Mouse (Mus musculus): Measurements from ENCODE around the gene Rcsd1.

Rcsd1 gene

DNA sequence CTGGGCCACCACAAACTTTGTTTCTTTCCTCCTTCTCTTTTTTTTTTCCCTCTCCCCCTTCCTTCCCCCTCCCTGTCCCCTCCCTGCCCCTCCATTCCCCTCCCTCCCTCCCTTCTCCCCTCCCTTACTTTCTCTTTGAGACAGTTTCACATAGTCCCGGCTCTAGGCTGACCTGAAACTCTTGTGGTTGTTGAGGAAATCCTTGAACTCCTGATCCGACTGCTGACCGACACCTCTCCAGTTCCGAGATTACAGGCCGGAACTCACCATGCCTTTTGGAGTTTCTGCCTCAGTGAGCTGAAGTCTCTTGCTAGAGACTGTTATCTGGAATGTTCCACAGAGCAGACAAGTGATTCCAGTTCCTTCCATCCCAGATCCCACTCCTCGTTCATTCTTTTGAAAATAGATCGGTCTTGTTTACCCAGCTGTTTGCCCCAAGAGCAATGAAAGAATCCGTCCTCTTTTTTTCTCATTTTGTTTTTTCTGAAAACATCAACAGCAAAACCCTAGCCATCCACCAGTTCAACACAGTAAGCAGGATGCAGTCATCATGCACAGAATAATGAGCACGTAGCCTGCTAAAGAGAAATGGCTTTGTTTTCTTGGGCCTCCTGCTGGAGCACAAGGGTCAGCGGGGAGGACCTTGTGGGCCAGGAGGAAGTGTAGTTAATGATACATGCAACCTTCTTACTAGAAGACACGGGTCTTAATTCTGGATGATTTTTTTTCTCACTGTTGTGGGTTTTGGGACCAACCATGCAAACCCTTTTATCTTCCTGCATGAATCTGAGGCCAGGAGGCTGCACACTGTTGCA, 14.9 kb upstream of the Rcsd1 start:
- in situ Hi-C loops (cut with MboI; ENCODE audit: unreplicated experiment in 2 of 2) = loop anchor here in 1 of 2 experiments (25.0 kb wide), 2 partner anchors 262 to 837 kb away; partner anchors contain the start of genes Dcaf6 and Mpc2

GRCm38 (mm10) chr1:165722531-165723123, 13.1 kb upstream of the Rcsd1 start:
- in situ Hi-C loops (cut with MboI; ENCODE audit: unreplicated experiment in 2 of 2) = loop anchor here in 1 of 2 experiments (25.0 kb wide), 1 partner anchor 835 kb away; no protein-coding TSS in a partner anchor

- in situ Hi-C loops (cut with MboI; ENCODE audit: unreplicated experiment in 2 of 2) = loop anchor here in 1 of 2 experiments (25.0 kb wide), 1 partner anchor 831 kb away; no protein-coding TSS in a partner anchor
Observed at GRCm38 (mm10) chr1:165718543-165719105, 9.1 kb upstream of the Rcsd1 start.

GRCm38 (mm10) chr1:165717711-165718542, 8.4 kb upstream of the Rcsd1 start:
- in situ Hi-C loops (cut with MboI; ENCODE audit: unreplicated experiment in 2 of 2) = loop anchor here in 1 of 2 experiments (25.0 kb wide), 1 partner anchor 831 kb away; no protein-coding TSS in a partner anchor

GRCm38 (mm10) chr1:165716426-165716825, 6.9 kb upstream of the Rcsd1 start:
- in situ Hi-C loops (cut with MboI; ENCODE audit: unreplicated experiment in 2 of 2) = loop anchor here in 1 of 2 experiments (25.0 kb wide), 1 partner anchor 829 kb away; no protein-coding TSS in a partner anchor

- in situ Hi-C loops (cut with MboI; ENCODE audit: unreplicated experiment in 2 of 2) = loop anchor here in 1 of 2 experiments (25.0 kb wide), 1 partner anchor 826 kb away; no protein-coding TSS in a partner anchor
Observed at GRCm38 (mm10) chr1:165713798-165714197, 4.2 kb upstream of the Rcsd1 start.

- in situ Hi-C loops (cut with MboI; ENCODE audit: unreplicated experiment in 2 of 2) = loop anchor here in 1 of 2 experiments (25.0 kb wide), 1 partner anchor 825 kb away; no protein-coding TSS in a partner anchor
Observed at GRCm38 (mm10) chr1:165711914-165712313, 2.4 kb upstream of the Rcsd1 start.

DNA sequence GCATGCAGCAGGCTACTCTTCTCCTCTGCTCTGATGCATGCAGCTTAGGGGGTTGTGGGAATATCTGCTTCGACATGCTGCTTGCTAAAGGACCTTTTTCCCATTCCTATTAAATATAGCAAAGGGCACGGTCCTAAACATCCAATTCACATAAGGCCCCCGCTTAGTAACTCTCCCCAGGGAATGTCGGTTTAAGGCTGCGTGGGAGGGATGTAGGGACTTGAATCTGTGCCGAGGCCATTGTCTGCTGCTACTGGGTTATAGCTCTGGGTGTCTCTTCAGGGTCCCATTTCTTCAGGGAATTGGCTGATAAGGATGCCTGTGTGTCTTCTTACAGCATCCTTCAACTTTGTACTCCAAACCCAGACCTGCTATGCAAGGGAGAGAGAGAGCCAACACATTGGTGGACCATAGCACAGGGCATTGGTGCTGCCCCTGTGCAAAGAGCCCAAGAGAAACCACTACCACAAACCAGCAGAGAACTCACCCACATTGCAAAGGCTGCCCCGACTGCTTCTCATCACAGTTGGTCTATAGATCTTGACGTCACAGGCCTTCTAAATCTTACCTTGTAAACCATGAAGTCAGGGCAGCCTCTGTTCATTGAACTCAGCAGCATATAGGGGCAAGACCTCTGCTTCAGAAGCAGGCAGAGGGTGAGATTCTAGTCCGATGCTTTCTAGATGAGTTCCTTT, 724 bp downstream of the Rcsd1 start:
- in situ Hi-C loops (cut with MboI; ENCODE audit: unreplicated experiment in 2 of 2) = loop anchor here in 1 of 2 experiments (25.0 kb wide), 1 partner anchor 822 kb away; no protein-coding TSS in a partner anchor

- in situ Hi-C loops (cut with MboI; ENCODE audit: unreplicated experiment in 2 of 2) = loop anchor here in 1 of 2 experiments (25.0 kb wide), 1 partner anchor 820 kb away; no protein-coding TSS in a partner anchor
Observed at GRCm38 (mm10) chr1:165707640-165708322, 1.8 kb downstream of the Rcsd1 start.

DNA sequence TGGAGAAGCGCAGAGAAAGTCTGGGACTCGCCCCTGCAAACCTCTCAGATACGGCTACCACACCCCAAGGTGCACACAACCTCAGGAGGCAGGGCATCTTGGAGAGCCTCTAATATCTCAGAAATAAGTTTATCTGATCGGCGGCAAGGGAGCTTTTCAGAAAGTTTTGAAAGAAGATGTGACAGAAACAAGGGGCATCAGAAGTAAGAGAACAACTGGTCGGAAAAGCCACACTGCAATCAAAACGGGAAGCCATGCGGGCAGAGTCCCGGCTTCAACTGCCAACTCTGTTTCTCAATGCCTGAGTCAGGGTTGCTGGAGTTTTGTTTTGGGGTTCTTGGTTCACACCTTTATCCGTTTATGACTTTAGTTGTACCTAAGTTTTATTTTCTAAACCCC, 2.3 kb downstream of the Rcsd1 start:
- in situ Hi-C loops (cut with MboI; ENCODE audit: unreplicated experiment in 2 of 2) = loop anchor here in 1 of 2 experiments (25.0 kb wide), 1 partner anchor 820 kb away; no protein-coding TSS in a partner anchor

DNA sequence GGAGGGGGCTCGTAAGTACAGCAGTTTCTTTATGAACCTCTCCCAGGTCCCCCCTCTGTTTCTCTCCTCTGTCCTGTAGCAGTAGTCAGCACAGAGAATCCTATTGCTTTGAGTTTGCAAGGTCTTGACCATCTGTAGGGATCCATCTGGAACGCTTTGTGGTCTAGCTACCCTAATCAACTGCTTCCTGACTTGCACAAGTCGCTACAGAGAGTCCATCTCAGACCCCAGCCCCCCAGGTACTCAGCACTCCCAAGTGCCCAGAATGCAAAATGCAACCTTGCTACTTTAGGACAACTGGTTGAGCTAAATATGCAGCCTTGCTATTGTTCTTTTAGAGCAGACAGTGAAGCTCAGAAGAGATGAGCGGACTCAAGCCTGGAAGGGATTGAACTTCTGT, 3.1 kb downstream of the Rcsd1 start:
- in situ Hi-C loops (cut with MboI; ENCODE audit: unreplicated experiment in 2 of 2) = loop anchor here in 1 of 2 experiments (25.0 kb wide), 1 partner anchor 819 kb away; no protein-coding TSS in a partner anchor

- in situ Hi-C loops (cut with MboI; ENCODE audit: unreplicated experiment in 2 of 2) = loop anchor here in 1 of 2 experiments (25.0 kb wide), 1 partner anchor 819 kb away; no protein-coding TSS in a partner anchor
Observed at GRCm38 (mm10) chr1:165705868-165706348, 3.6 kb downstream of the Rcsd1 start.

GRCm38 (mm10) chr1:165705368-165705767, 4.2 kb downstream of the Rcsd1 start:
- in situ Hi-C loops (cut with MboI; ENCODE audit: unreplicated experiment in 2 of 2) = loop anchor here in 1 of 2 experiments (25.0 kb wide), 1 partner anchor 818 kb away; no protein-coding TSS in a partner anchor

- in situ Hi-C loops (cut with MboI; ENCODE audit: unreplicated experiment in 2 of 2) = loop anchor here in 1 of 2 experiments (5.0 to 25.0 kb wide), 2 partner anchors 287 to 818 kb away; no protein-coding TSS in a partner anchor
Observed at GRCm38 (mm10) chr1:165704841-165705240, 4.7 kb downstream of the Rcsd1 start.

GRCm38 (mm10) chr1:165702221-165703031, 7.1 kb downstream of the Rcsd1 start:
- in situ Hi-C loops (cut with MboI; ENCODE audit: unreplicated experiment in 2 of 2) = loop anchor here in 1 of 2 experiments (5.0 to 25.0 kb wide), 2 partner anchors 290 to 815 kb away; no protein-coding TSS in a partner anchor

DNA sequence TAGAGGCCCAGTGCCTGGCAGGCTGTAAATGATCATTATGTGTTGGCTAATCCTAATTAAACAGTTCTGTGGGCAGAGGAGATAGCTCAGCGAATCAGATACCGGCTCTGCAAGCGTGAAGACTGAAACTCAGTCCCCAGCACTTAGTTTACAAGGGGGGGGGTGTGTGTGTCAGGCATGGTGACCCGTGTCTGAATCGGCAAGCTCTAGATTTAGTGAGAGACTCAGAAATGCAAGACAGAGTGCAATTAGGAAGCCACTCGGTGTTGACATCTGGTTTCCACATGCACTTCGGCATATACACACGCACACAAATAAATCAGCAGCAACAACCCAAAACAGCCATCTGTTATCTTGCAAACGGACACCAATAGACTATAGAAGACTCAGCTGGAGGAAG, 8.0 kb downstream of the Rcsd1 start:
- in situ Hi-C loops (cut with MboI; ENCODE audit: unreplicated experiment in 2 of 2) = loop anchor here in 1 of 2 experiments (5.0 to 25.0 kb wide), 2 partner anchors 291 to 814 kb away; no protein-coding TSS in a partner anchor

GRCm38 (mm10) chr1:165700933-165701518, 8.5 kb downstream of the Rcsd1 start:
- in situ Hi-C loops (cut with MboI; ENCODE audit: unreplicated experiment in 2 of 2) = loop anchor here in 1 of 2 experiments (5.0 to 25.0 kb wide), 2 partner anchors 291 to 814 kb away; no protein-coding TSS in a partner anchor
